Mouse (Mus musculus): ENCODE data around the gene Pef1.

The Pef1 gene

DNA sequence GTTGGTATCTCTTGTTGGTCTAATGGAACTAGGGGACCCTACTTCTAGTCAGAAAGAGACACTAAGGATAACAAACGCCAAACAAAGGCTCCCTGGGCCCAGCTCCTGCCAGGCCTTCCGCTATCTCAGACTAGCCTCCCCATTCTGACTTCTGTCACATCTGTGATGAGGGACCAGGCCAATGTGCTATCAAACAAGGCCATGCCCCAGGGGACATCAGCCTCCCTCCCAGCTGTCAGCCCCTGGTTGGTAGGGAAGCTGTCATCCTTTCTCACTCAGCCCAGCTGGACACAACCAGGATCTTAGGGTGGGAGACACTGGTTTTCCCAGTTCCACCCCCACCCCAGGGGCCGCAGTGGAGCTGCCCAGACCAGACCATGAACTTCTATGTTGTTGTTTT, 7.2 kb upstream of the Pef1 start:
- DNase-seq (ENCODE audit: low read depth): no peak

DNA sequence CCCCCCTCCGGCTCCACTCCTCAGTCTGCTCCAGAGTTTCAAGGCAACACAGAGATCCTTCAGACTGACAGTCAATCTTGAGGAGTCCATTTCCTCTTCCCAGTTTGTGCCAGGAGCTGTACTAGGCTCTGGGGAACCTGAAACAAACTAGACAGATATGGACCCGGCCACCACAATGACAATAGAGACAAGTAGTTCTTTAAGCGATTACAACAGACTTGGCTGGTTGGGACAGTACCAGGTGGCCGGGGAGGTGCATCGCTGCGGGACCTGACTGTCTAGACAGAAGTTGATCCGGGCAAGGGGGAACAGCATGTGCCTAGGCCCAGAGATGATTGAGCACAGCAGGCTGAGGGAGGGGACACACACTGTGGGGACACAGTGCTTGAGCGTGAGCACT, 1.2 kb upstream of the Pef1 start:
- DNase-seq (ENCODE audit: low read depth): no peak

DNA sequence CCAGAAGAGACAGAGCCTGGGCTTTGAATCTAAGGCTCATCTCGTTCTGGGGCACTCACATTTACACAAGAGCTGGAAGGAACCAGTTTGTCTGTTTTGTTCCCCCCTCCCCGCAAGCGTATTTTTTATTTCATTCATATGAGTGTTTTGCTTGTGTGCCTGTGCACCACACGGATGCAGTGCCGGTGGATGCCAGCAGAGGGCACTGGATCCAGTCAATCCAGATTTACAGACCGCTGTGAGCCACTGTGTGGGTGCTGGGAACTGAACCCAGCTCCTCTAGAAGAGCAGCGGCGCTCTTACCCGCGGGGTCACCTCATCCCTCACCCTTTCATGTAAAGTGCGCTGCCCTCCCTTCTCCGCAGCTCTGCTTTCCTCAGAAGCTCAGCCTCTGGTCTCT, 1.3 kb downstream of the Pef1 start:
- DNase-seq (ENCODE audit: low read depth): no peak

DNA sequence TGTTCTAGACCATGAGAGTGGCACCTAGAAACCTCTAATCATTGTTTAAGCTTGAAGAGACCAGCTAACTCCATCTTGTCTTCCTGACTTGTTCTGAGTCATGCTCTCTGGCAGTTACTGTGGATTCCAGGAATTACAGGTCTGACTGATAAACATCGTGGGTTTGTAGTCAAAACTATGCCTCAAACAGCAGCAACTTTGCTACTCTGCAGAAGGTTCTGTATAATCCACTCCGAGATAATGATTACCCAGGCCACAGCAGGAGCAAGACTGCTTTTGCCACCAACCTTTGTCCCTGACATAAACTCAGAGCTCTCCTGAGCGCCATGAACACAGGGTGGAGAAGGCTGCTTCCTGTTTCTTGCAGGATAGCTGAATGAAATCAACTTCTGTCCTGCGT, 2.2 kb downstream of the Pef1 start:
- DNase-seq (ENCODE audit: low read depth): peak; percentile 32

DNA sequence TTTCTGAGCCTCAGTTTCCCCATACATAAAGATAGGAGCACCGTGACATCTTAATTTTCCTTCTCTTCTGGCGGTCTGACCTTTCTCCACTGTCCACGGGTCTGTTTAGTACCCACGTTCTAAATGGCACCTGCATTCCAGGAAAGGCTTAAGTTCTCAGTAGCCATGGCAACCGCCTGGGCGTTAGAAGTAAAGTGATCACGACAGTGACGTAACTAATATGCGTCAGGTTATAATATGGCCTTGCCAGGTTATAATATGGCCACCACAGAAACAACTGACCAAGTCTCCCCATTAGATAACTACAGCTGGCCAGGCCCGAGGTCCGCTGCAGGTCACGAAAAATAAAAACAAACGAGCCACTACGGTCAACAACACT, 4.7 kb downstream of the Pef1 start:
- no peak for DNase-seq (ENCODE audit: low read depth)

DNA sequence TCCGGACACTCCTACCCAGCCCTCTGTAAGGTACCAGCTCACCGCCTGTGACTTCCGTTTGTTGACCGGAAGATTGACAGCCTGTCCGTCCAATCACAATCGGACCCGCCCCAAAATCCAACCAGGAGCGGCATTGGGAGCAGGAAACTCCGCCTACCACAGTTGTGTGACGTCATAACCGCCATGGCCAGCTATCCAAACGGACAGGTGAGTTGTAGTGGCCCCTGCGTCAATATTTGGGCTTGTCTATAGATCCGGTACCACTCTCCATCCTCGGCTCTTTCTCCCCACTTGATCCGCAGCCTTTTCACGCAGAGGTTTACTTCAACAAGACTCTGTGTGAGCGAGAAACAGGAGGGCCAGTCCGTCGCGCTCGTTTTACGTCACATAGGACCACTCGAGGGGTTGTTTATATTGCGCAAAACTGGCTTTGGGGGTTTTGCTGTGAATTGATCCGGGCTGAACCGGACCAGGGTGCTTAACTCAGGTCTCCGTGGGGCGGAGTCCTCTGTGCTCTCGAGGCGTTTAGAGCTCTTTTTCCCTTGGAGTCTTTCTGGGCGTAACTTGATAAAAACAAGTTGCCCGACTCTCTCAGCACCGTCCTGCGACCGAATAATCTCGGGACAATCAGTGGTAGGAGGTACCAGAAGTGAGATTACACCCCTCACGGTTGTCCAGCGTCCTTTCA, 5.2 kb downstream of the Pef1 start:
- DNase-seq (ENCODE audit: low read depth): peak; percentile 100

DNA sequence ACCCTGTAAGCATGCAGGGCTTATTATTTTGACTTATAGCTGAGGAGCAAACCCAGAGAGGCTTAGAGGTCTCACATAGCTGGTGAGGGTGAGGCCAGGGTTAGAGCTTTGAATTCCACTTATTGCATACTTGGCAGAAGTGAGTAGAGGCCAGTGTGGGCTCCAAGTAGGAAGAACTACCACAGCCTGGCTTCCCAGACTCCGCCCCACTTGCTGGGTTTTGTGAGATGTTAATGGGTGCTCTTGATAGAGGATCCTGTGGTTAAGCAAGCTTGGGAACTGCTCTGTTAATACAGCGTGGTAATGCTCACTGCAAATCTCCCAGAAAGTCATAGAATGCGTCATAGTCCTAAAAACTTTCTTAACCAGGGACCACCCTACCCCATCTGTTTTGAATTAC, 6.6 kb downstream of the Pef1 start:
- DNase-seq (ENCODE audit: low read depth): peak; percentile 78

DNA sequence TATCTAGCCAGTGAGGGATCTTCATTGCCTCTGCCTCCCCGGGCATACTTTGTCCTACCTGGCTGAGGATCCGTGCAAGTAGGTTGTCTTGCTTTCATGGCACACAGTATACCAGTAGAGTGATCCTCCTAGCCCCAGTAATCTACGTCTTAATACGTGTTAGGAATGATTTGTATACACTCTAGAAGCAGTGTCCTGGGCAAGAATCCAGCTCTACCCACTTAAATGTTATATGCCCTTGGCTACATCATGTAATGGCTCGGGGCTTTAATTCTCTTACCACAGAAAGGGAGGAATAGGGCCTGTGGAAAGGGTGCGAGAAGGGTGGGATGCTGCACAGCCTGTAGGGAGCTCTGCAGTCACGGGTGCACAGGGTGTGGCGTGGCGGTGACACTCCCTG, 7.3 kb downstream of the Pef1 start:
- no peak for DNase-seq (ENCODE audit: low read depth)

DNA sequence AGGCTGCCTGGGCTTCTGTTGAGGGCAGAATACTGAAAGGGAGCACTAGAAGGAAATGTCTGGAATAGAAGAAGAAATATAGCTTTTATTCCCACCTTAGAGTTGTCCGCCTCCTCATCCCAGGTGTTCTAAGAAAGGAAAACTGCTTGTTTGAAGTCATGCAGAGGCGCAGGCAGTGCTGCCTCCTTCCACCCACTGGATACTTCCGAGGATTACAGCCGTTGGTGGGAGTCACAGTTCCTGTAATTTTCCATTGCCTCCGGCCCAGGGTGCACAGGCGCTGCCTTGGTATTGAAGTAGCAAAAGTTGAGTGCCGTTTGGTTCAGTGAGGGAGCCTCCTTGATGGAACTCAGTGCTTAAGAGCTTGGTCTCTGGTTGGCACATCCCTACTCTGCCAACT, 7.7 kb downstream of the Pef1 start:
- no peak for DNase-seq (ENCODE audit: low read depth)

DNA sequence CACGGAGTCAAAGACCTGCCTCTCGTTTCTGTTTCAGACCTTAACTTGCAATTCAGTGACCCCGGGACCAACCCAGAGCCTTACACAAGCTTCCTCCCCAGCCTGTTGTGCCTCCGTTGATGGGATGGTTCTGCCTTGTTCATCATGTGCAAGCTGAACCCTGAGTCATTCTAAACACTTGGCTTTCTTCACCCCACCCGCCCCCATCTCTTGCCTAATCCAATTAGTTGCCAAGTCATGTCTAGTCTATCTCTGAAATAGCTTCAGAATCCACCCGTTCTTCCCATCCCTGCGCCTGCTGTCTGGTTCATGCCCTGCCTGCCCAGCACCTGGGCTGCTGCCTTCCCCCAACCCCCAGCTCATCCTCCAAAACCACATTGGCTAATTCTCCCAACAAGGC, 9.9 kb downstream of the Pef1 start:
- peak; percentile 94 for DNase-seq (ENCODE audit: low read depth)

DNA sequence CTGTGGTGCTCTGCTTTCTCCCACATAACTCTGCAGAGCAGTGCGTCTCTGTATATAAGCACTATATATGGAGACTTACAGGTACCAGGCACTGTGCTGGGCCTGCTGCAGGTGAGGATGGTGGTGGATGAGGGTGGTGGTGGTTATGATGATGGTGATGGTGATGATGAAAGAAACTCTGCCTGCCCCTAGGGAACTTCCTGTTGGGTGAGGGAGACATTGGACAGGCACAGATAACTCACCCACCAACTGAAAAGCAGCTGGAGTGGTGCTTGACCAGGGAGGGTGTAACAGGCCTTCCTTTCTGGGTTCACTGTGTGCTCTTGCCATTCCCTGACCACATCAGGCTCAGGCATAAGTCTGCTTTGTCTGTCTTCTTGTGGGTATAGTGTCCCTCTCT, 10.4 kb downstream of the Pef1 start:
- peak; percentile 84 for DNase-seq (ENCODE audit: low read depth)

DNA sequence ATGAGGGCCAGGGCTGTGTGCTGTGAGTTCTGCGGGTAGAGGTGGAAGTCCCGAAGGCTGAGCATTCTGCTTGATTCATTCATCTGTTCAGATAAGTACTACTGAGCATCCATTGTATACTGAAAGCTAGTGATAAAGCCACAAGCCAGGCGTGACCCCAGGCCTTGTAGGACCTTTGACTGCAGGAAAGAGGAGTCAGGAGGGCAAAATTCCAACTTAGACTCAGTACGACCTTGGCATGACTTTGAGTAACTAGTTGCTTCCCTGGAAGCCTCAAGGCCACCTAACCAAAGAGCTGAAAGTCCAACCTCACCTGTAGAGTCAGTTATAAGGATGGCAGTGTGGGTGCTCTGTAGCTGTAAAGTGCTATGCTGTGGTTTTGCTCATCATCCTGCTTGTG, 18.4 kb downstream of the Pef1 start:
- DNase-seq (ENCODE audit: low read depth): no peak

DNA sequence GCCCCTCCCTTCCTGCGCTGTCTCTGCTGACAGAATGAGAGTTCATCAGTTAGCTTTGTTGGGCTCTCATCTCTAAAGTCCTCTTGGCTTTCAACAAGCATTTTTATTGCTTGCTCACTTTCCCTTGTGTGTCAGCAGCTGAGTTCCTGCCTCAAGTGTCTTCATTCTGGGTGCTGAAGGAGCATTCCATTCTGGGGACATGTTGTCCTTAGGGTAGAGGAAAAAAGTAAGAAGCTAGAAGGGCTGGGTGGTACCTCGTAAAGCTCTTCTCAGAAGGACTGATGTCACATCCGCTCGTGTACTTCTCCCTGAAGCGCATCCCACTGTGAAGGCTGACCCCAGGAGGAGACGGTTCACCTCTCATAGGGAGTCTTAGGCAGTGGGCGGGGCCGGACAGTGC, 19.2 kb downstream of the Pef1 start:
- DNase-seq (ENCODE audit: low read depth): no peak

DNA sequence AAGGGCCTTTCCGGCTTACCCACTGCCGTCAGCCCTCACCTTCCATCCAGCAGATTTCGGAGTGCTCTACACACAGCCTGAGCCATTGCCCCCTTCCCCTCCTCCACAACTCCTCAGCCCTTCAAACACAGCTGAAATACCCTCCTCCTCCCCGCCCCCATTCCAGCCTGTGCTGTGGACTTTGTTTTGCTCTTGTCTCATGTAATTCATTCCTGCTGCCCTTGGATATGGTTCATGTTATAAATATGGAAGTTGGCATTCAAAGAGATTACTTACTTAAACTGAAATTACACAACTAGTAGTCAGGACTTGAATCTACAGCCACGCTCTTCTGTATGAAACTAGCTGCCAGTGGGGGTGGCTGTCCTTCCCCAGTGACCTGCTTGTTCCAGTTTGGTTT, 20.7 kb downstream of the Pef1 start:
- no peak for DNase-seq (ENCODE audit: low read depth)

DNA sequence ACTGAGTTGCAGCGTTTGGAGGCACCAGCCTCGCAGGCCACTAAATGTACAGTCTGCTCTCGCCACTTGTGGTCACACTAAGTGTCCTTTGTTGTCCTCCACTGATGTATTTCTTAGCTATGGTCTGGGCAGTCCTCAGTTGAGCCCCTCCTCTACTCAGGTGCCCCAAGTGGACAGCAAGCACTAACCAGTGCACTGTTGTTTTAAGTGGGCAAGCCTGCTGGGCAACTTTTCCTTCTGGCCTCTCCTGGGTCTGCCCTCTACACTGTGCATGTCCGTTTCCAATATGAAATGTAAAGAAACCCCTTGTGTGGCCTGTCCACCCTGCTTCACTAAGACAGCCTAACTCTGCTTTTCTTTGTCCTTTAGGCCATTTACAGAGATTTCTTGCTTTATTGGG, 21.8 kb downstream of the Pef1 start:
- no peak for DNase-seq (ENCODE audit: low read depth)

DNA sequence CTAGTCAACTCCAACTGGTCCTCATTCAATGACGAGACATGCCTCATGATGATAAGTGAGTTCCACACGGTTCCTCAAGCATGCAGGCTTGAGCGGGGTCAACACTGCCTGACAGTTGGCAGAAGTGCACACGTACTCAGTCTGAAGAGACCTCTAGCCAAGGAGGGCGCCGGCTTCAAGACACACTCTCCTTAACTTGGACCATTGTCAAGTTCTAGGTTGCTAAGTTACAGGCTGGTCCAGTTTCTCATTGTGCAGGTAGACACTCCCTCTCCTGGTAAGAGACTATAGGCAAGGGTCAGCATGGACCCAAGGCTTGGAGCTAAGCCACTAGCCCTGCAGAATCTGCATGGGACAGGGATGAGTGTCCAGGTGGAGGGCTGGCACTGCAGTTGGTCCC, 22.8 kb downstream of the Pef1 start:
- DNase-seq (ENCODE audit: low read depth): no peak

DNA sequence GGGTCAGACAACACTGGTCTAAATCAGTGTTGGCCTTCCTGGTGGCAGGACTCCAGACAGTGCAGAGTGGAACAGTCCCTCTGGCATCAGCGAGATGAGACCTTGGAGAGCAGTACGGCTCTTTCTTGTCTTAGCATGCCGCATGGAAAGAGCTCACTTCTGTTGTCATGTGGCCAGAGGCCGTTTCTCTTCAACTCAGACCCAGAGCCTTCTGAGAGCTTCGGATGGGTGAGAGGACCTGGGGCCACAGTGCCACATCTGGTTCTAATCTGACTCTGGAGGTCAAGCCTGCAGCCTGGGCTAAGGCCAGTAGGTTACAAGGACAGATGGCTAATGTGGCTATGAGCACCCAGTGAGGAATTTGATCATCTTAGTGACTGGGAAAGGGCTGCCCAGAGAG, 23.6 kb downstream of the Pef1 start:
- no peak for DNase-seq (ENCODE audit: low read depth)

DNA sequence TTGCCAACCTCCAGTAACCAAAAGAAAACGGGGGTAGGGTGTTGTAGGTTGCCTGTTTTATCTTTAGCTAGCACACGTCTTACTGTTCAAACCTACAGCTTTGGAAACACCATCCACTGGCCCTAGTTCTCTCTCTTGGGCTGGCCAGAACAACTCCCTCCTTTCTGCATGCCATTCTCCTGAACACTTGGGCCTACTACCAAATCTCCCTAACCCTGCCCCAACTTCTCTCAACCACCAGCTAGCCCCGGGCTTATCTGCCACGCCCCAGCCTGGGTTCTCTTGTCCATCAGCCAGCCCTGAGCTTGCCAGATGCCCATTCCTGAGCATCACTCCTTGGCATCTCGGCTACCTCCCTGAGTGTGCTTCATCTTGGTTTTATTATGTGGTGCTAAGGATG, 26.5 kb downstream of the Pef1 start:
- DNase-seq (ENCODE audit: low read depth): no peak

DNA sequence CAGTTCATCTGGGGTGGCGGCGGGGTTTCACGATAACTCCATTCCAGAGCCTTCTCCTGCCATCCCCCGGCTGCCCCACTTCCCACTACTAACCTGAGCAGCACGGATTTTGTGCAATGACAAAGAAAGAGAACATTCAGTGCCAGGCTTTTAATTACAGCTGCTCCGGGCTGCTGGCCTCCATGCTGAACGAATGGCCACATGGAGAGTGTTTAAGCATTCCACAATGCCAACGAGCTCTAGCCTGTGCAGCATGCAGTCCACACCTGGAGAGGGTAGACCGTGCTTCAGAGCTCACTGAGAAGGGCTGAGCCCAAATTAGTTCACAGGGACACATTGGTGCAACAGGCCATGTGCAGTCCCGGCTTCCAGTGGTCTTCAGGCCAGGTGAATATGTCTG, 27.7 kb downstream of the Pef1 start:
- DNase-seq (ENCODE audit: low read depth): no peak

DNA sequence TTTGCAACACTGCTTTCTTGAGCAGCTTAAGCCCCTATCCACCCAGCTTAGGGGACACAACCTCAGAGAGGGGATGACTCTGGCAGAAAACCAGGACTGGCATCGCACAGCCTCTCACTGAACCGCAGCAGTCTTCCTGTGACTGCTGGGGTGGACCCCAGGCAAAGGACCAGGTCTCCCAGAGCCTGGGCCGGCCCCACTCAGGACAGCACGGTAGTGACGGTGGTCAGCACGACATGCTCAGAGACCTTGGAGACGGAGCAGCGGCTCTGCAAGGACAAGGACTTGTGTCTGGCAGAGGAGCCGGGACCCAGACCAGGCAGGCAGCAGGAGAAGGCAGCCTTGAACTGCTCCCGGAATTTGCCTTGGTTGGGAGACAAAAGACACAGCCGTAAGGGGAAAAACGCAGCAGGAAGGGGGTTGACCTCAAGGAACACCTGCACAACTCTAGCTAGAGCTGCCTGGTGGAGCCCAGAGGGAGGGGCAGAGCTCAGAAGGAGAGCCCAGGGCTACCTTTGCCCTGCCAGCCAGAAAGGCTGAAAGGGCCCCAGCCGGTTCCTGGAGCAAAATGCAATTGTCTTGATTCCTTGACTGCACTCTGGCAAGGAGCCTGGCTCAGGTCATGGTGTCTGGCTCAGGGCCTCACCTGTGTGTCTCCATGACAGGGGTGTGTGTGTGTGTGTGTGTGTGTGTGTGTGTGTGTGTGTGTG, 28.4 kb downstream of the Pef1 start:
- no peak for DNase-seq (ENCODE audit: low read depth)

DNA sequence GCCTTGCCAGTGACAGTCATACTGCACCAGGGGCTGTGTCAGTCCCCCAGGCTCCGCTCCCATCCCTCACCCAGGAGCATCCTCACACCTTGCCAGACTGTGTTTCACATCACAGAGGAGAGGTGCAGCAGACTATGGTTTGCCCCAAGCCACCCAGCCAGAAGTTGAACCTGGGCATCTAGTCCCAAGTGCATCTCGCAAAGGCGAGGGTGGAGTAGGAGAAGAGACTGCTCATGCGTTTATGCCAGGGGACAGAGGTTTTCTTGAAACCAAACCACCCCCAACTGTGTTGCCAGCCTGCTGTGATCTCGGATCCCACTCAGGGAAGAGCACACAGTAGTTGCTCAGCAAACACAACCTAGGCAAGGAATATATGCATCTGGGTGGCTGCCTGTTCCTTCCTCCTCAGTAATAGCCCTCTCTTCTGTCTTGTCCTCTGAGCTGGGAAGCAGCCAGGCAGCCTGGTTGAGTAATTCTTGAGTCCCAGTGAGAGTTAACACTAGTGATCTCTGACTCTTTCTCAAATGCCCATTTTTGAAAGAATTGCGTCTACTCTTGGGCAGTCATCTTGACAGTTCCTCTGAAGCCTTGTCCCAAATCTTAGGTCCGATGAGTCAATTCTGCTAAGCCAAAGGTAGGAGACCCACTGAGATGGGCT, 29.2 kb downstream of the Pef1 start:
- DNase-seq (ENCODE audit: low read depth): no peak

DNA sequence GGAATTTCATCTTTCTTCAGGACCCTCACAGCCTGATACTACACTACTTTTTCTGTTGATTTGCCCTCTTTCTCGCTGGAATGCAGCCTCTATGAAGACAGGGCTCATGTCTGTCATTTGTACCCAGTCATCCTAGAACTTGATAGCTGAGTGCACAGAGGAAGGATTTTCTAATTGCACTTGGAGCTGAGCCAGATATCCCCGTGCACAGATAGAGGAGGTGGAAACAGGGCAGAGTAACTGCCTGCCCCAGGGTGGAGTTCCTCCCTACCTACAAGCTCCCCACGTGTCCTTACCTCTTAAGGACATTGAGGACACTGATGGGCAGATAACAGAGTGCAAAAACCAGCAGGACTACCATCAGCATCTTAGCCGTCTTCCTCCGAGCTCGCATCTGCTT, 31.0 kb downstream of the Pef1 start:
- no peak for DNase-seq (ENCODE audit: low read depth)

DNA sequence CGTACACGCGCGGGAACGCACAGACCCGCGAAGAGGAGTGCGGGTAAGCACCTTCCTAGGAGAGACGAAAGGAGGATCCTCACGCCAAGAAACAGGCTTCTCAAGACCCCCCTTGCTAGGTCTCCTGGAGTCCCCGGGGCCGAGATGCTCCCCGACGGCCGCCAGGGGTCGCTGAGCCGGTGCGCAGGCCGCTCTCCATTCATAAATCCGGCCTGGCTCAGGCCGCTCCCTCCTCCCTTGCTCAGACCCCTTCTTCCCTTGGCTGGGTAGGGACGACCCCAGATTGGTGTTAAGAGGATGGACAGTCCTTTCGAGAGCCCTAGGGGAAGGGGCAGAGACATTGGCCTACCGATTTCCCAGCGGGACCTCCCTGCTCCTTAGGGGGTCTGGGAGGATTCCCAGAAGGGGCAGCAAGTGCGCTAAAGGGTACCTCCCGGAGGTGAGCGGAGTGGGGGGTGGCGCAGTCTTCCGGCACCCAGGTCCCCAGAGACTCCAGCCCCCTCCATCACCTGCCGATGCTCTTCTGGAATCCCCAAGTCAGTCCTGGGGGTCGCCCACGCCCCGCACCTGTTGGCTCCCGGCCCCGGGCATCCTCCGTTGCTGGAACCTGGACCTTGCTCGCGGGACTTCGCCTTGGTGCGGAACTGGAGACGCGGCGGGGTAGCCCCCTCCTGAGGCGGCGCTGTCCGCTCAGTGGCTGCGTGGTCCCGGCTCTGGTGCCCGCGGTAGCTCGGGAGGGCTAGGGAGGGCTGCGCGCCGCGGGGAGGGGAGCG, 36.3 kb downstream of the Pef1 start:
- peak; percentile 48 for DNase-seq (ENCODE audit: low read depth)

Data from 416B (cell line).